Mouse (Mus musculus): ENCODE data around the gene Gm49380.

Gene Gm49380

DNA sequence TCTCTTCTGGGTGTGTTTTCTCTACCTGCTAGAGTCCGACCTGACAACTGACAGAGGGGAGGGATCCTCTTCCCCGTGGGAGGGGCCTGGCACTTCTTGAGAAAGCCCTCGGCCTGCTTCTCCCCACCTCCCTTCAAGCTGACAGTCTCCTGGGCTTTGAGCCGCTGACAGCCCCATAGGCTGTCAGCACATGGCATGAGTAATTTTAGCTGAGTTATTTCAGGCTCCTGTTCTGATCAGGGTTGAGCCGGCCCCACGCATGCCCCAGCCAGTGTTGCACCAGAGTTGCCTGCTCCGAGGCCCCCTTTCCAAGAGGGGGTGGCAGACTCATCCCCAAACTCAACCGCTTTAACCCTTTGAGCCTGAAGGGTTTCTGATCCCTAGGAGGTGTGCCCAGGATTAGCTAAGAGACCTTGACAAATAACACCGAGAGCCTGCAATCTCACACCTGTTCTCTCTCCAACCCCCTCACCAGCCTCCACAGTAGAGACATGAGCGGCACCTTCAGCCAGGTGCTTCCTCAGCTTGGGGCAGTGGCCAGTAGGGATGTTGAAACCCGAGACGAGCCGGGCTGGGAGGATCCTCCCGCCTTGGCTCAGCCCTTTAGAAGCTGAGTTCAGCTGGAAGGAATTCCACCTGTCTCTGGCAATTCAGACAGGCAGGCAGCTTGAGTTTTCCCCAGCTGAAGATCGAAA, 25.4 kb downstream of the Gm49380 start:
- peak; percentile 59 for DNase-seq

DNA sequence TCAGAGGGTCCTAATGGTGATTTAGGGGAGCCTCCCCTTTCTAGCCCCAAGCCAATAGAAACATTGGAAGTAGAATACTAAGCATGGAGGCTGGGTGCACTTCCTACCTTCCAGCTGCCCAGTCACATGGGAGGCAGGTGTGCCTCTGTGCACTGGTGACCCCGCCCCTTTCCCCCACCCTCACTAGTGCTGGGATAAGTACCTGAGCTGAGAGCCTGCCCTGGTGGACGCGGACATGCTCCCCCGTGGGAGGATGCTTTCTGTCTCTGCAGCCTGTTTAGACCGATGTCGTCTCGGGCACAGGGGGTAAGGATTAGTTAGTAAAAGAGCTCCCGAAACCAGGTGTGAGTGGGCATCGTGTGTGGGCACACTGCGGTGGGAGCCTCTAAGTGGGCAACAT, 26.3 kb downstream of the Gm49380 start:
- DNase-seq = peak; percentile 56

DNA sequence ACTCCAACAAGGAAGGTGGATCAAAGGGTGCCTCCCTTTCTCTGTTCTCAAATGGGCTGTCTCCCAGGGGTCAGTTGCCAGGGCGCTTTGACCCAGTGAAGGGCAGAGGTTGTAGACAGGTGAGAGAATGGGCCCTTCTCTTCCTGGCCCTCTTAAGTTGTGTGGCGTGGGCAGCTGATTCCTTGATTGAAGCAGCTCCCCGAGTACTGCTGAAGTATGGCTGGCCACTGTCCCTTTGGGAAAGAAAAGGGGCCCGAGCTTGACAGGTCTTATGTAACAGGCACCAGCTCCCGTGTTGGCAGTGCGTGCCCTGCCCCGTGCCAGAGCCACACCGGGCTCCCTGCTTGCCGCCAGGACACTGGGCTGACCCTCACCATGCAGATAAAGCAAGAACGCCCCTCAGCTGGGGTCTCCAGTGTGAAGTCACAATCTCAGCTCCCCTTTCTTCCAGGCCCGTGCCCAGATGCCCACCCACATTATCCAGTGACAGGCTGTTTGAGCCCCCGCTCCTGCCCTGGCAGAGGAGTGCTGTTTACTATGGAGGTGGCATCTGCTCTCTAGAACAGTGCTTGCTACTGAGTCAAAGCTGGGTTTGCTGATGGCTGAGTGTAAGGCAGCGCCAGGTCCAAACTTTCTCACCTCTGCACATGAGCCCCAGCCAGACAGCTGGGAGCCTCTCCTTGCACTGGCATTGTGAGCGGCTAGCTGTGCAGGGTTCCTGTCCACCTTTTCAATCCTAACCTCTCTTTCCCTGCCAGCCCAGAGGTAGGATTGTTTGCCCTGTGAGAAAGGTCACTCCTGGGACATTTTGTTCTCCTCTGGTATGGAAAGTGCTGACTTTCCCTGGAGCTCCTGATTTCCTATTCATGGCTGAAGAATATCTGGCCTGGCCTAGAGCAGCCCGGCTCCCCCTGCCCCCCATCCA, 27.3 kb downstream of the Gm49380 start:
- DNase-seq = peak; percentile 57

DNA sequence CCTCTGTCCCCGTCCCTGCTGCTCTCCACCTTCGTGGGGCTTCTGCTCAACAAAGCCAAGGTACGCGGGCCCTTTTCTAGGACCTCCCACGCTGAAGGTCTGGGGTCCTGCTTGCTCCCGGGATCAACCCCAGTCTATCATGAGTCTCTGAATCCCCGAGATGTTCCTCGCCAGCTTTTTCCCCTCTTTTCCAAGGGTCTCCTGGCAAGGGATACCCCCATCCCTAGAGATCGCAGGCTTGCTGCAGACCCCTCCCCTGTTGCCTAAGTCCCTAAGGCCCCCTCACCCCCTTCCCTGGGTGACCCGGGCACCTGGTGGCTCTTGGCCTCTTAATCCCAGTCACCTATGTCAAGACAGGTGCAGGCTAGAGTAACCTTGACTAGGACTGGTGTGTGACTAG, 28.0 kb downstream of the Gm49380 start:
- DNase-seq = peak; percentile 28

DNA sequence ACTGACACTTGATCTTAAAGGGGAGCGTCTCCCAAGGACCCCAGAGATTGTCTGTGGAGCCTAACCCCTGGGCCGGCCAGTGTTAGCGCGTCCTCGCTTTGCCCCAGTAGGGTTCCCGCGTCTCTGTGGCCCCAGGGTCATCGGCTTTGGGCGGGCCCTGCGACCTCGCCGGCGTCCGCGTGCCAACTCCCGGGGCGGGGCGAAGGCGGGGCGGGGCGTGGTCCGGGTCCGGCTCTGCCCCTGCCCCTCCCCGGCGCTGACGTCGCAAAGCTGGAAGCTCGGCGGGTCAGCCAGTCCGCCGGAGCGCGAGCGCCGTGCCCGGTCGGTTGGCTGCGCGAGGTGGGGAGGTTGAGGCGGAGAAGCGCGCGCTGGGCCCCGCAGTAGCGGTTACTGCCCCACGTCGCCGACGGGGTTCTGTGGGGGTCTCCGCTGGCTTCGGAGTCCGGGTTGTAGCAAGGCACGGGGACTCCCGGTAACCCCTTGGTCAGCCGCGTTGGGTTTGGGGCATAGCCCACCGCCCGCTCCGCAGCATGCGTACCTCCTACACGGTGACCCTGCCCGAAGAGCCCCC, 28.6 kb downstream of the Gm49380 start:
- DNase-seq = peak; percentile 99

DNA sequence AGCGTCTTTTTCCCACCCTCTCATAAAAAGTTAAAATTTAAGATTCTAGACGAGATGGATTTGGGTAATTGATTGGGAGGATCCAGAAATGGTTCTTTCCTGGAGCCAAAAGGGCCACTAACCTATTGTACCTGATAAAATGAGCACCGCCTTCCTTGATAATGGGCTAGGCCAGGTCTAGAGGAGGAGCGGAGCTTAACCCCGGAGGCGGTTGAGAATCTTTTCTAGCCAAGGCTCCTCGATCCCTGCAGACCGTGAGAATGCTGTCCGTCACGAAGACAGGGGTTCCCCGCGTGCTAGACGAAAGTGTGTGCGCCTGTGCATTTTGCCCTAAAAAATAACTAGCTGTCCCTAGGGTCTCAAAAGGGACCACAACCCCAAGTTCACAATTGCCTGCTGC, 29.1 kb downstream of the Gm49380 start:
- DNase-seq = no peak

DNA sequence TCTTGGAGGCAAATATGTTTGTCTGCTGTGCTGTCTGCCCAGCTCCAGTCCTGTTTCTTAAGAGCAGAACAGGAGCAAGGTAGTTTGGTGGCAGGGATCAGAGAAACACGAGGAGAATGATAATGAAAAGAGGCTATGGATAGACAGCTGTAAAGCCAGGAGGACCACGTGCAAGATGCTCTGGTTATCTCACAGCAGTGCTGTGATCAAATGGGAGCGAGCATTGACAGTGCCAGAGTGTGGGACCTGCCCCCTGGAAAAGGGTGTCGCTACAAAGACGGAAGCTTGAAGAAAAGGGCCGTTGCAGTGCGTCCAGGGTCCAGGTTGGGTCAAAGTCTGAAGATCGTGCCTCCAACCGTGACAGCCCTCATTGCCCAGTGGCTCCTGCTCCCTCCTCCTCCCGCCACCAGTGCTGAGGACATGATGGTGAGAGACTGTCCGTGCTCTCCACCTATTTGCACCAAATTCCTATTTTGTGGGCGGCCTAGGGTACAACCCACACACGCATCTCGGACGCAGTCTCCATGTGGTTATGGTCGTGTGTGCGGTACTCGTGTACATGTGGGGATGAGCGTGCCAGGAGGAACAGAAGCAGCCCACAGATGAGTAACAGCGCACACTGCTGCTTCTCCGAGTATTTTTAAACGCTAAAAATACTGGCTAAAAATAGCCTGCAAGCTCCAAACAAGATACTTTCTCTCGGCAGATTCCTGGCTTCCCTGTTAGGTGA, 29.7 kb downstream of the Gm49380 start:
- DNase-seq = peak; percentile 72

DNA sequence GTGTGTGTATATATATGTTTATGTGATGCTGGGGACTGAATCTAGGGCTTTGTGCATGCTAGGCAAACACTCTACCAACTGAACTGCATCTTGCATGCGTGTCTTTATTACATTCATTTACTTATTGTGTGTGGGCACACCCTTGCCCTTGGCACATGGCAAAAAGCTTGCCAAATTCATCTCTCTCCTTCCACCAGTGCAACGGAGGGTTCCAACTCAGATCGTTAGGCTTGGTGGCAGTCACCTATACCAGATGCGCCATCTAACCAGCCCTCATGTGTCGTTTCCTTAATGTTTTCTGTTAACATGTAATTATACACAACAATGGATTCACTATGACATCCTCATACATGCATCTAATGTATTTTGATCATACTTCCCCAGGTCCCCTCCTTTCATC, 31.0 kb downstream of the Gm49380 start:
- DNase-seq = no peak

DNA sequence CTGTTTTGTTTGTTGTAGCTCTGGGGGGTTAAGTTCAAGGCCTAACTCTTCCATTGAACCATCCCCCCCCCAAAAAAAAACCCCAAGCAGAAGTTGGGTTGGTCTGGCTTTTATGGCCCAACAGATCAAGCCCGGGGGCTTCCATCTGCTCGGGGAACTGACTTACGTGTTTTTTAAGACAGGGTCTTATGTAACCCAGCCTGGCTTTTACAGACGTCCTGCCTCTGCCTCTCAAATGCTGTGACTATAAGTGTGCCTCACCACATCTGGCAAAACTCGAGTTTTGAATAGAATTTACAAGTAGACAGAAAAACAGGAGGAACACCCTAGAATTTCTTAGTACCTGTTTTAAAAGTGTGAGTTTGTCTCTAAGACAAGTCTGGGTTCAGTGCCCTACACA, 31.7 kb downstream of the Gm49380 start:
- DNase-seq = no peak

DNA sequence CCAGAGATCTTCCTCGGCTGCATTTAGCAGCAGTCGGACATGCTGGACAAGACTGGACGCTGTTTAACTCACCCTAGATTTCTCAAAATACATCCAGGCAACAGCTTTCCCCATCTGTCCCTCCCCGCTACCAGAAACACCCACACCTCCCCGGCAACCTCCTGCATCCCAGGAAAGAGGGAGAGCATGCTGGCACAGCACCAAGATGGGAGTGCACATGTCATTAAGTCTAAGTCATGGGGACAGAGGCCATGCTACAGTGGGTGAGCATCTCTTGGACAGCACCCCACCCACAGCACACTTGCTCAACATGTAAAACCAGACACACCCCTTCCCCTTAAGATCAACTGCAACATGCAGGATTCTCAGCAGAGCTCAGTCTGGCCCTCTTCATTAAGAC, 32.3 kb downstream of the Gm49380 start:
- DNase-seq = peak; percentile 65

DNA sequence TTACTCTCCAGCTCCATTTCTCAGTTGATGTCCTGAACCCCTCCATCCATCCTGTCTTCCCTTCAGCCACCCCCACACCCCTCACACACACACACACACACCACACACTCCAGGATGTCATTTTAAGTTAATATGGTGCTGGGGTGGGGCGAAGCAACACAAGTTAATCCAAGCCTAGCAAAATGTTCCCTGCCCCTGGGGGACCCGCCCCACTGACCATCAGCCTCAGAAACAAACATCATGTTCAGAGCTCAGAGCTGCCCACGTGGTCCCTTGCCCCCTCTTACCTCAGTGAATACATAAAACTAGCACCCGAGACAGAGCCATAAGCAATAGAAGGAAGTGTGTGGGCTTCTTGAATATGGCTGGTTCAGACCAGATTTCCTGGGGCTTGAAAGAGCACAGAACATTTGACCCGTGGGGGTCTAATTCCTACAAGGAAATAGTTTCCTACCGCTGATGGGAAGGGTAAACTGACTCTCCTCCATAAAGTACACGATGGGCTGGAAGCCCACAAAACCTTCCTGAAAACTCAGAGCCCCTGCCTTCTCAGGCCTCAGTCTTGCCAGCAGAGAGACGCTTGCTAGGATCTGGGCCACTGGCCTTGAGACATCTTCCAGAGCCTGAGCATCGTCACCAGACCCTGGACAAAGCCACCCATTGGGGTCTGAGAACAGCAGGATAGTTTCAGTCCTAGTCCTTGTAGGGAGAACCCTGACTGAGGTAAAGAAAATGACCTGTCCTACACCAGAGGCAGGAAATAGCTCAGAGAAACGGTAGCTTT, 33.1 kb downstream of the Gm49380 start:
- peak; percentile 76 for DNase-seq

DNA sequence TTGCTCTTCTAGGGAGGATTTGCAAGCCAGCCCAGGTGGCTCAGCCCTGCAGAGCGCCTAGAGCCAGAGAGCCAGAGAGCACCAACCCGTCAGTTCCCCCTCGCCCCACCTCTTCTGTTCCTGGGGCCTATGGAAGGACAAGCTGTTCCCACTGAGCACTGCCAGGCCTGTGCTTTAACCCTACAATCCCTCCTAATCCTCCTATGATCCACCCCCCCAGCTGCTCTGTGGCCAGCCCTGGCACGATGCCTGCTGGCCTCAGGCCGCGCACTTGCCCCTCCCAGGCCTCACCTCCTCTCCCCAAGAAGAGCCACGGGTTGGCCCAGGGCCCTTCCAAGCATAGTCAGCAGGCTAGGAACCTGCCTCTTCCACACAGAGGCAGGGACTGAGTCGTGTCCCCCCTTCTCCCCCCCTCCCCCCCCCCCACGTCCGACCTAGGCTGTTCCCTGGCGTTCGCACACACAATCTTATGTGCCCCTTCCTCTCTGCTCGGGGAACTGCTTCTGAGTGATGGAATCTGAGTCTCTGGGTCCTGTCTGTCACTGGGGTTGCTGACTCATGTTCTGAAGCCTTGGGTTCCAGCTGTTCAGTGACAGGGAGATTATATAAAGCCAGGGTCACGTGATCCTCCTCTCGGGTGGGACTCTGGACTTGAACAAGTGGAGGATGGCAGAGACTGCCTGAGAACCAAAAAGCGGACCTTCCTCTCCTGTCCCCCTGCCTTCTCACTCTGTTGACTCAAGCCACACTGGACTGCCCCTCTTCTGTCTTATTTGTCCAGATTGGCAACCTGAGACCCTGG, 34.1 kb downstream of the Gm49380 start:
- DNase-seq = peak; percentile 90

DNA sequence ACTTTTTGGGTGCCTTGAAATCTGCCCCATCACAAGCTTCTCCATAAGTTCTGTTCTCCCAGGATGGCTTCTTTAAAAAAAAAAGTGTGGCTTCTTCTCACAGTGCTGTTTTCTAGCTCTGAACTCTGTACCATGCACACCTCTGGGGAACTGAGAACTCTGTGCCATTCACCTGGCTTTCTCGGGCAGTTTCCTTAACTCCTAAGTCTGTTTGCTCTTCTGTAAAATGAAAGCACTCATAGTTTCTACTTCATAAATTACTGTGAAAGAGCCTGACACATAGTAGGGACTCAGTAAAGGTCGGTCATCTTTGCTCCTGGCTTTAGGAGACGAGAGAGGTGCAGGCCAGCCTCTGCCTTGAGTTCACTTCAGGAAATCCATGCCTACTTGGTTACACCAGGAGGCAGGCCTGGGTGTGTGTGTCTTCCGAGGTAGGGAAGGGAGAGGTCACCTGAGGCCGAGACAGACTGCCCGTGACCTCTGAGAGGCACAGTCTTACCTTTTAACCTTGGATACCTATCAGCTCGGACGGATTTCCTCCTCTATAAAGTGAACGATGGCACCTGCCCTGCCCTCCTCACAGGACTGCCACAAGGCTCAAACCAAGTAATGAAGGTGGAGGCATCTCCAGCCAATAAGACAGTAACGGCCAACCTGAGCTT, 35.0 kb downstream of the Gm49380 start:
- no peak for DNase-seq

DNA sequence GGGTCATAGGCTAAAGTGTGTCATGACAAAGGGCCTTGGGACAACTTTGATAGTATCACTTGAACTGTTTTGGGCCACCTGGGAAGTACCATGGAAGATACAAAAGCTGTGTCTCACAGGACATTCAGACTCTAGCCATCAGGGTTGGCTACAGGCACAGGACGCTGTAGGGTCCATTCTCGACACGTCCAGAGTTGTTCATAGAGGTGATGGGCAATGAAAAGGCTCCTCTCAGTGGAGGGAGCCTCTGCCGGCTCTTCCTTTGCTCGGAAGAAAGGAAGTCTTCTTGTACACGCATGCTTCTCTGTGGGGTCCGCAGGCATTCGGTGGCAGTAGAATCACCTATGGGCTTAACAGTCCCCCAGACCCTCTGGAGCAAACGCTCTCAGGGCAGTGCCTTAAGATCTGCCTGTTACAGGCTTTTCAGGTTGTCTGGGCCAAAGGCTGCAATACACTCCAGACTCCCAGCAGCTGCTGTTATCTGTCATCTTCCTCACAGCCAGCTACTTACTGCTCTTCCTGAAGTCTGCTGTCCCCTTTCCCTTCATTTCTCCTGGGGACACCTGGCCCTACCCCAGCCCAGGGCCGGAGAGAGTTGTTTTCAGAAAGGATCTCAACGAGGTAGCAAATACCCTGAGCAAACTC, 35.9 kb downstream of the Gm49380 start:
- no peak for DNase-seq

DNA sequence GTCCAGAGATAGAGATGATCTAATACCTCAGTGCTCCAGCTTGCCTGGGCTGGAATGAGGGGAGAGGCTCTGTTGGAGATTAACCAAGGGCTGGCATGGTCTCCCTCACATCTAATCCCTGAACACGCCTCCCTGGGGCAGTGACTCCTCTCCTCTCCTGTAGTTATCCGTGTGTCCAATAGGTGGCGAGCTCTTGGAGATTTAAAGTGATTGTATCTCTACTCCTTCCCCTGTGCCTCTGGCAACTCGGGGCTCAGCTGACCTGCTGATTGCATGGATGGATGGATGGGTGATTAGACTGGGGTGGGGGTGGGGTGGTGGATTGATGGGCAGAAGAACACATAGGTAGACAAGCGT, 36.6 kb downstream of the Gm49380 start:
- peak; percentile 81 for DNase-seq

DNA sequence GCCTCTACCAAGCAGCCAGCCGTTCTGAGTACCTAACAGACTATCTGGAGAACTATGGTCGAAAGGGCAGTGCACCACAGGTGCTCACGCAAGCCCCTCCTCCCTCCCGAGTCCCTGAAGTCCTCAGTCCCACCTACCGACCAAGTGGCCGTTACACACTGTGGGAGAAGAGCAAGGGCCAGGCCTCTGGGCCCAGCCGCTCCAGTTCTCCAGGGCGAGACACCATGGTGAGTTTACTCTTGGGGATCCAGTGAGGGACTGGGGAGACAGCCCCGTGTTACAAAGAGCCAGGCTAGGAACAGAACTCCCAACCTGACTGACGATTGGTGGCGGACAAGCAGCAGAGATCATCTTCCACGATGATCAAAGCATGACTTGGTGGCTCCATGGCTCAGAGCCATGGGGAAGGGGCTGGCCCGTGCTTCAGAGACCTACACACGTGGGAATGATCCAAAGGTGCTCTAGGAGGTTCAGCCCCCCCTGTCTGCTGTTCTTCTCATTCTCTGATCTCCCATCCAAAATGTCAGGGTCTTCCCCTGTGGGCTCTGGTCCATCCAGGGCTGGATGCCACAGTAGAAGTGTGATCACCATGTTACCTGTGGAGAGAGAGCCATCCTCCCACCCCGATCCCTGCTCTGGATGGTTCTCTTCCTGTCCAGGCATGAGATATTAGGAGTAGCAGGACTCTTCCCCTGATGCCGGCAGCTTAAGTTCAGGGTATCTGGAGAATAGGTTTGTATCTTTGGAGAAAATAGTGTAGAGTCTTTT, 37.1 kb downstream of the Gm49380 start:
- peak; percentile 22 for DNase-seq

DNA sequence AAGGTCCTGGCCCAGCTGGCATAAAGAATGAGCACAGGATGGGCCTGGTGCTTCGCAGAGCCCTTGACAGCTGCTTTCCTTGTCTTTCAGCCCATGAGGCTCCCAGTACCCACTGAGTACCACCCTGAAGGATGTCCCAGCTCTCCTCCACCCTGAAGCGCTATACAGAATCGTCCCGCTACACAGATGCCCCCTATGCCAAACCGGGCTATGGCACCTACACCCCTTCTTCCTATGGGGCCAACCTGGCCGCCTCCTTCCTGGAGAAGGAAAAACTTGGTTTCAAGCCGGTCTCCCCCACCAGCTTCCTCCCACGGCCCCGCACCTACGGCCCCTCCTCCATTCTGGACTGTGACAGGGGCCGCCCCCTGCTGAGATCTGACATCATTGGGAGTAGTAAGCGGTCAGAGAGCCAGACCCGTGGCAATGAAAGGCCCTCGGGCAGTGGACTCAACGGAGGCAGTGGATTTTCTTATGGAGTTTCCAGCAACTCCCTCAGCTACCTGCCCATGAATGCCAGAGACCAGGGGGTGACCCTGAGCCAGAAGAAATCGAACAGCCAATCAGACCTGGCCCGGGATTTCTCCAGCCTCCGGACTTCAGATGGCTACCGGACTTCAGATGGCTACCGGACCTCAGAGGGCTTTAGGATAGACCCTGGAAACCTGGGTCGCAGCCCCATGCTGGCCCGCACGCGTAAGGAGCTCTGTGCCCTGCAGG, 37.9 kb downstream of the Gm49380 start:
- peak; percentile 44 for DNase-seq

DNA sequence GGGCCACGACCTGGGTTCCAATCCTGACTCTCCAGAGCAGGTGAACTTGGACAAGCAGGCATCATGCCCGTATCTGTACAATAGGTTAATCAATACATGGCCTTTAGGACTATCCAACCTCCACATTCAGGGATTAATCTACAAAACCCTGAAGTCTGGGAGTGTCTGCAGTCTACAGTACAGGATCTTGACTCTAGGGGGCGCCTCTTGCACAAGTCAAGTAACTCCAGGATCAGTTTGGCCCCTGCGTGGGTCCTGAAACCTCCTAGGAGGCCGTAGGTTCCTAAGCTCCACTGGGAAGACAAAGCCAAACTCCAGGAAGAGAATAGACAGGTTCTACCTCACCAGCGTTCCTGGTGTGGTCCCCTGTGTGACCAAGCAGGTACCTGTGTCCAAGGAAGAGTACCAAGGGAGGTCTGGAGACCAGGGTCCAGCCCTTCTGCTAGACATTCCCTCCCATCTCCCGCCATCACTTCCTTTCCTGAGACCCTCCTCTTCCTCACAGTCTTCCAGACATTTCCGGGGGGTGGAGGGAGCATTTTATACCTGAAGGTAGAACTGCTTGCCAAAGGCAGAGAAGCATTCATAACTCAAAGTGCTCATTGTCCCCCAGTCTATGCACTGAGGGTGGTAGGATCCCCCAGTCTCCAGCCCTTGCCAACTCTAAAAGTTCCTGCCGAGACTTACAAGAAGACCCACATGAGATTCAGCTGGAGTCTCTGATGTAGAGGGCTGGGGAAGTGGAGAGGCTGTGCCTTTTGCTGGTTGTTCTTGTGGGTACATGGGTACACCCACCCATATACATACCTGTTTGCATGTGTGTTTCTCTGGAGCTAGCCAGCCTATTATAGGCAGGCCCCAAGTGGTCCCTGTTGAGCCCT, 38.7 kb downstream of the Gm49380 start:
- DNase-seq = peak; percentile 63
